Mouse (Mus musculus): ENCODE measurements around the gene Elmo3.

The Elmo3 gene

DNA sequence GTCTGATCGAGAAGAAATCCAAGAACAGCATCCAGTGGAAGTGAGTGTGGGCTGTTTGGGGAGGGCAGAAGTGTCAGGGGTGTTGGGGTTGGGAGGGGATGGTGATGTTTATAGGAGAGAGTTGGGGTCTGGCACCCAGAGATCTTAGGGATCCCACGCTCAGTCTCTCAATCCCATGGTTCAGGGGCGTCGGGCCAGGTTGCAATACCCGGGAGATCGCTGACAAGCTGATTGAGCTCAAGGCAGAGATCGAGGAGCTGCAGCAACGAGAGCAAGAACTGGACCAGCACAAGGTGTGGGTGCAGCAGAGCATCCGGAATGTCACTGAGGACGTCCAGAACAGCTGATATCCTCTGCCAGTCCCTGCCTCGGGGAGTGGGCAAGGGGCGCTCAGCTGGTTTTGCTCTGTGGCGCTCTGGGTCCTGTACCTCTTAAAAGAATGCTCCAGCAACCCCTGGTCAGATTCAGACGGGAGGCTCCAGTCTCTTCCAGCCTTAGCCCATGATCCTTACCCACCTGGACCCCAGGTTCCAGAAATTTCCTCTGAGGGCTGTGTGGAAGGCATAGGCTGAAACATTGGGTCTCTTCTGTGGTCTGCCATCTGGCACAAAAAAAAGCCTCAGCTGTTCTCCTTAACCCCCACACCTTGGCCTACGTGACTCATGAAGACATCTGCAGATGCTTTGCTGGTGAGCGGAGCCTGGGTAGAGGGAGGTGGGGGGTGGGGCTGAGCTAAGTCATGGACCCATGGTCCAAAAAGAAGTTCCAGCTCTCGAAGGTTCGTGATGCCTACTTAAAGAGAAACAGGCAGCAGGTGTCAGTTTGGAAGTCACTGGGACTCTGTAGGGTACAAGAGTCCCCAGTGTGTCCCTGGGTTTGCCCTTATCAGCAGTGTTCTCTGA is 6.8 kb upstream of the Elmo3 start:
- WGBS = 45% methylated on average over 18 of the region's 18 CpGs

DNA sequence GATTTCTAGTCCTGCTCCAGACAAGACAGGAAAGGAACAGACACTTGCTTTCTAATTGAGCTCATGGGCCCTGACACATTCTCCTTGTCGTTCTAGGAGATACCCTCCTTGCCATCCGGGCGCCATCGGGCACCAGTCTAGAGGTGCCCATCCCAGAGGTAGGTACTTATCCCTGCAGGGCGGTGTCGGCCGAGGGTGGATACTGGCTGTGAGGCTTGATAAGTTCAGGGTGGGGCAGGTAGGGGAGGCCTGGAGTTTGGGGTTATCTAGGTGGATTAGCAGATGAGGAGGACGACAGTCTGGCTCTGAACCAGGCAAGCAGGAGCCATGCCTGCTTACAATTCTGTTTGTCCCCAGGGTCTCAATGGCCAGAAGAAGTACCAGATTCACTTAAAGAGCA is 5.4 kb upstream of the Elmo3 start:
- 94% methylated on average over 8 of the region's 8 CpGs for WGBS

DNA sequence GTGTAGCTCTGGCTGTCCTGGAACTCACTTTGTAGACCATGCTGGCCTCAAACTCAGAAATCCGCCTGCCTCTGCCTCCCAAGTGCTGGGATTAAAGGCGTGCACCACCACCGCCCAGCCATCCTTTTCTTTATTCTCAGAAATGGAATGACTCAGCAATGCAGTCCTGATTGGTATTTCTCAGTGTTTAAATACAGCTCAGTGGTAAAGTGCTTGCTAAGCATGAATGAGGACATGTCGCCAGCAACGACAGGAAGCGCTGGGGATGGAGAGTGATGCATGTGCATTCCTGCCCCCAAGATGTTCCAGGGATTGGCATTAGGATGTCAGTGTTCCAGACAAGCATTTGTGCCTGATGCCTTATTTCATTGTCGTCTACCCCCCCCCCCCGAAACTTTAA is 2.0 kb upstream of the Elmo3 start:
- 50% methylated on average over 8 of the region's 8 CpGs for WGBS

DNA sequence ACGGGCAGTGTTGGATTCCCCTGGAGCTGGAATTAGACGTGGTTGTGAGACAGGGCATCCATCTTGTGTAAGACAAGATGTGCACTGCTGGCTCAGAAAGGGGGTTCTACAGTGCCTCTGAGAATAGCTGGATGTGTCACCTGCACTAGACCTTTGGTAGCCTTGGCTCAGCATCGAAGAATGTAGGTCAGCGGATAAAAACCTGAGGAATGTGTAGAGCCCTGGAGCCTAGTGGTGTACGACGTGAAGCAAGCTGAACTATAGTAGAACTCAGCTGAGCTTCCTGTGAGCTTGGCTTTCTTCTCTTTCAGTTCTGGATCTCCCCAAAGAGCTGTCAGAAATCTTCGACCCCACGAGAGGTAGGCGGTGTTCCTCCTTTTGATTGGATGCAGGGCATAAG is 1.5 kb upstream of the Elmo3 start:
- WGBS = 53% methylated on average over 9 of the region's 9 CpGs

DNA sequence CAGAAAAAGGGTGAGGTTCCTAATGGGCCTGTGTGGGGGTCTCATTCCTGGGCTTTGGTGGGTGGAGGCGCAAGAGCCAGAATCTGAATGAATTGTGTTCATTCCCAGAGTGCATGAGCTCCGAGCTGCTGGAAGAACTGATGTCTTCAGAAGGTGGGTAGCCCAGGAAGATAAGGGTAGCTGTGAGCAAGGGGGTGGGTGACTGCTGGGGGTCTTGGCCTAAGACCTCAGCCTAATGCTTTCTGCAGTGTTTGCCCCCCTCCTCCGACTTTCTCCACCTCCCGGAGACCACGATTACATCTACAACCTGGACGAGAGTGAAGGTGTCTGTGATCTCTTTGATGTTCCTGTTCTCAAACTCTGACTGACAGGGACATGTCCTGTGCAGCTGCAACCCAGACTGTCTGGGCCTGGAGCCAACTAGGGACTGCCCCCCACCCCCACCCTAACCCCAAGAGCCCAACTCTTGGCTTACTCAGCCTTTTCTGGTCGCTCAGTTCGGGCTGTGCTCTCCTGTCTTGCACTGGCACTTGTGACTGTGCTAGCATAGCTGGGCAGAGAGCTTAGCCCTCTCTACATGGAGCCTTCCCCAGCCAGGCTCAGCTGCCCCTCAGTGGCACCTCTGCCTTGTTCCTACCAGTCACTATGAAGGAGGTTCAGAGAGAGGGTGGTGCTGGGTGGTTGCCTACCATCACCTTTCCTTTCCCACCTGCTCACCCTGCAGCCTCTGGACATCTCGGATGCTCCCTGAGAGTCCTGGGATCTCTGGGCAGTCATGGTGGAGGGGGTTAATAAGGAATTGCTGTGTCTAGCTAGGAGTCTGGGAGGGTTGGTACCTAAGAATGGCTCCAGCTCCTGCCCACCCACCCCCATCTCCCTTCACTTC is 833 bp upstream of the Elmo3 start:
- WGBS = 36% methylated on average over 9 of the region's 9 CpGs

DNA sequence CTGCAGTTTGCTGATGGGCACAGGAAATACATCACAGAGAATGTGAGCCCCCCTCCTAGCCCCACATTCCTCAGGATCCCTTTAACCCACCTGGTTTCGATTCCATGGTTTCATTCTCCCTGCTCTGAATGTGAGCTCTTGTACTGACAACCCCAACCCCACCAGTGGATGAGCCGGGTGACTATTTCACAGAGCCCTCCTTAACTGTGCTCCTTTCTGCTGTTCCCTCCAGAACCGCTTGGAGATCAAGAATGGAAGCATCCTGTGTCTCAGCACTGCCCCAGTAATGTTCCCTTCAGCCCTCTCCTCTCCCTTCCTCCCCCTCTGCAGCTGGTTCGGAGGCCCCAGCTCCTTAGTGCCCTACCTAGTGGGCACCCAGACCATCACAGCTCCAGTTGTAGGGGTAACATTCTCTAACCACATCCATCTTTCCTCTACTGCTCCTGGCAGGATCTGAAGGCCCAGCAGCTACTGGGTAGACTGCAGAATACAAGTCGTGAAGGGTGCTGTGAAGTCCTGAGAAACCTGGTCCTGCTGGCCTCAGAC is 818 bp downstream of the Elmo3 start:
- WGBS = 48% methylated on average over 5 of the region's 5 CpGs

DNA sequence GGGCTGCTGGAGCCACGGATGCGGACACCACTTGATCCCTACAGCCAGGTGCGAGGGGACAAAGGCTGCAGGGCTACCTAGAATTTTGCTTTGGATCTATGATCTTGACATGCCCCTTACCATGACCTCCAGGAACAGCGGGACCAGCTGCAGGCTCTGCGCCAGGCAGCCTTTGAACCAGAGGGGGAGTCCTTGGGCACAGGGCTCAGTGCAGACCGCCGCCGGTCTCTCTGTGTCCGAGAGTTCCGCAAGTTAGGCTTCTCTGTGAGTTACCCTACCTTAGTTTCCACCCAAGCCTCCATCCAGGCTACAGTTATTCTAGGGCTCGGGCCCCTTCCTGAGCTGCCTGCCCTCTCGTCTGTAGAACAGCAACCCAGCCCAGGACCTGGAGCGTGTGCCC is 2.3 kb downstream of the Elmo3 start:
- 95% methylated on average over 13 of the region's 13 CpGs for WGBS

DNA sequence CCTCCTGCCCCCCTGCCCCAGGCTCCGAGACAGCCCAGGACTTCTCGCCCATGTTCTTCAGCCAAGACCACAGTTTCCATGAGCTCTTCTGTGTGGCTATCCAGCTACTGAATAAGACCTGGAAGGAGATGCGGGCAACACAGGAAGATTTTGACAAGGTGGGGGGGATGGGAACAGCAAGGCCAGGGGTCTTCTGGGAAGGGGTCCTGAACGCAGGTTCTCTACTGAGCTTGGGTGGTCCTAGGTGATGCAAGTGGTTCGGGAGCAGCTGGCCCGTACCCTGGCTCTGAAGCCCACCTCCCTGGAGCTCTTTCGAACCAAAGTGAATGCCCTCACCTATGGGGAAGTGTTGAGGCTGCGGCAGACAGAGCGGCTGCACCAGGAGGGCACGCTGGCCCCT is 3.0 kb downstream of the Elmo3 start:
- 95% methylated on average over 10 of the region's 10 CpGs for WGBS

DNA sequence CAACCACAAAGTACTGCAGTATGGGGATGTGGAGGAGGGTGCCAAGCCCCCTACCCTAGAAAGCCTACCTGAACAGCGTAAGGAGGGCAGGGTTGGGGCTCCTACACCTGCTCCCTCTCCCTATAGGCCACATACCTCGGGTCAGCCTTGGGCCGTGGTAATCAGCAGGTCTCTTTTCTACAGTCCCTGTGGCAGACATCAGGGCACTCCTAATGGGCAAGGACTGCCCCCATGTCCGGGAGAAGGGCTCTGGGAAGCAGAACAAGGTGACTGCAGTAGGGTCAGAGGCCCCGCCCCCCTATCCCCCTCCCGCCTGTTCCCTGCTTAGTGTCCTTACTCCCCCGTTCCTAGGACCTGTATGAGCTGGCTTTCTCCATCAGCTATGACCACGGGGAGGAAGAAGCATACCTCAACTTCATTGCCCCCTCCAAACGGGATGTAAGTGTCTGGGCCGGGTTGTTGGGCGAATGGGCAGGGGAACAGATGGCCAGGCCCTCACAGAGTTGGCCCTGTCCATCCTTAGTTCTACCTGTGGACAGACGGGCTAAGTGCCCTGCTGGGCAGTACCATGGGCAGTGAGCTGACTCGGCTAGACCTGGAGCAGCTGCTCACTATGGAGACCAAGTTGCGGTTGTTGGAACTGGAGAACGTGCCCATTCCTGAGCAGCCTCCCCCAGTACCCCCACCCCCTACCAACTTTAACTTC is 3.9 kb downstream of the Elmo3 start:
- 80% methylated on average over 15 of the region's 15 CpGs for WGBS

DNA sequence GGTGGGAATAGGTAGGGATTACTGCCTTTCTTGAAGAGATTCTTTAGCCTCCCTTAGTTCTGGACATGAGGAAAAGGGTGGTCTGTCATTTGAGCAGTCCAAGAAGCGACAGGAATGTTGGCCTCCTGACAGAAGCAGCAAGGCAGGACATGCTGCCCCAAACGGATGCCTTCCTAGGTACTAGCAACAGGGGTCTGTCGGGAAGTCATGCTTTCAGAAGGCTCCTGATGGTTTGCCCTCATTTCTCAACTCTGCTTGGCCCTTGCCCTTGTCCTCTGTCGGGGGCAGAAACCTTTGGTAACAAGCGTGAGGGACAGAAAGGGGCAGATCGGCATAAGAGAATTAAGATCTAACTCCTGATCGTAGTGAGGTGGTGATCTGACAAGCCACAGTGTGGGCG is 4.7 kb downstream of the Elmo3 start:
- WGBS = 85% methylated on average over 8 of the region's 8 CpGs

DNA sequence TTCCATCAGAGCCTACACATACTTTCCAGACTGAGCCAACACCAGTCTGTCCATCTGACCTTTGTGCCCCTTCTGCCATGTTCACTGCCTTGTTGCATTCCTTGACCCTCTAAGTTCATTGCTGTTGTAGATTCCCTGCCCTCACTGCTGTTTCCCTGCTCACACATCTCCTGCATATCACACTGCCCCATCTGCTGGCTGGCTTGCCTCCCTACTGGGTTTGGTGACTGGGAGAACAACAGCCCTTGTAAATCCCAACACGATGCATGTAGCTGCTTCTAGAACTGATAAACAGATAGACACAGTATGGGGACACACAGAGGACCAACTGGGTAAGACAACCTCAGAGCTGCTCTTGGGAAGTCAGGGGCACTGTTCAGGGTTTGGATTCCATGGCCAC is 6.3 kb downstream of the Elmo3 start:
- WGBS = 41% methylated on average over 1 of the region's 1 CpGs

DNA sequence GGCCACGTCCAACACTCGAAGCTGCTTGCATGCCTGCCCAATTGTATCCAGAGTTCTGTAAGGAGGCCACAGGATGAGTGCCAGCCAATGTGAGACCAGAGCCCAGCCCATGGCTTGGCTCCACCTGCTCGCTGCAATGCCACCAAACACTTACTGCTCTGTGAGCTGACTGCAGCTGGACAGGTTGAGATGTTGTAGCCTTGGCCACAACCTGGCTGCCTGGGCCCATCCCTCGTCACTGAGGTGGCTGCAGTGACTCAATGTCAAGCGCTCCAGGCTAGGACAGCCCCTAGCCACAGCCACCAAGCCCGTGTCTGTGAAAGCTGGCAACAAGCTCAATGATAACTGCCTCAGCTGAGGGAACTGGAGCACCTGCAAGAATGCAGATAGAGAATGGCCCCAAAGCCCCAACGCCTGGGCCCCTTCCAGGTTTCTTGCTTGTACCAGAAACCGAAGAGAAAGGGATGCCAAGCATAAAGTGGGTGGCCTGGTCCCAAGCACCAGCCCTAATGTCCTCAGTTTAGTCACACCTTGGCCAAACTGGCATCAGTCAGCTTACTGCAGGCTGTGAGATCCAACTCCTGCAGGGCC is 7.6 kb downstream of the Elmo3 start:
- 81% methylated on average over 8 of the region's 8 CpGs for WGBS

DNA sequence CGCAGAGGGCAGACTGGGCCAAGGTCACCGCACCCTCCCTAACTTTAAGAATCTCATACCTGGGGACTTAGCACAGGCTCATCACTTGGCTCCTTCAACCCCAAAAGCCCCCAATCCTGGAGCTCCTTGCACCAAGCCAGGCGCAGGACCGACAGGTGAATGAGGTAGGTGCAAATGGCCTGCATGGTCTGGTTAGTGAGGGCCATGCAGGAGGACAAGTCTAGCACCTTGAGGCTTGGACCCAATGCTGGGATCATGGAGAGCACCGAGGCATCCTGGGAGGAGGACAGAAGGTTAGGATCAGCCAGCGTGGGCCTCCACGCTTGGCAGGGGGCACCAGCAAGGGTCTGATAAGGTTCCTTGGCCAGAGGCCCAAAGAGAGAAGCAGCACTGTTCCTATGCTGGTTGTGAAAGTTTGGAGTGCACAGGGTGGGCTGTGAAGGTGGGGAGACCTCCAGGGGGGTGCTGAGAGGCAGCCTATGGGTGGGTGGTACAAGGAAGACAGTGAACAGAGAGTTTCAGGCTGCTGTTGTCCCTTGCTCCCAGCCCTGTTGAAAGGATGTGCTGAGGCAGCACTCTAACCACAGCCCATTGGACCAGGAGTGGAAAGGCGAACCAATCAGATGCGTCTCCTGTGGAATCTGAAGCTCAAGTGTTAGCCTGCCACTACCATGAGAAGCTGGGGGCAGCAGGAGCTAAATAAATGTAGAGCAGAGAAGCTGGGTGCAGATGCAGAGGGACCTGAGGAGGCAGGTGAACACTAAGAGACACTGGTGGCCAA is 8.4 kb downstream of the Elmo3 start:
- WGBS = 86% methylated on average over 9 of the region's 9 CpGs

DNA sequence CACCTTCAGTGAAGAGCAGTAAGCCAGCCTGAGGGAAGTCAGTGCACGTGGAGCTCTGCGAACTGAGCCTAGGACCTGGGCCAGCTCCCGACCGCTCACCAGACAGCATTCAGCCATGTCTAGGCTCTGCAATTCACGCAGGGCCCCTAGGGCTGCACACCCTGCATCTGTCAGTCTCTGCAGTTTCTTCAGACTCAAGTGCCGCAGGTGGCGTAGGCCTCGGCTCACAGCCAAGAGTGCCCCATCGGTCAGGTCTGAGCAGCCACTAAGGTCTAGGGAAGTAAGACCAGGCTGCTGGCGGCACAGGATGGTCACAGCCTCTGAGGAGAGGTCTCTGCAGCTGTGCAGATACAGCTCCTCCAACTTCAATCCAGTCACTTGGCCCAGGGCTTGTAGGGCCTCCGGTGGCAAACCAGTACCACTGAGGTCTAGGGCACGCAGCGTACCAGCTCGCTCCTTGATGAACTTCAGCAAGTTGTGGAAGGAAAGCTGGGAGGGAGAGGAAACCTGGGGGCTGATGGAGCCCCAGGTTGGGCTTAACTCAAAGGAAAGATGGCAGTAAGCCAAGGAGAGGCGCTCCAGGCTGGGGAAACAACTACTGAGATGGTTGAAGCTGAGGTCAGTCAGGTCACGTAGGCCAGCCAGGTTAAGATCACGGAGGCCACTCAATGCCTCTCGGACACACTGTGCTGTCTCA is 9.8 kb downstream of the Elmo3 start:
- 92% methylated on average over 18 of the region's 18 CpGs for WGBS

DNA sequence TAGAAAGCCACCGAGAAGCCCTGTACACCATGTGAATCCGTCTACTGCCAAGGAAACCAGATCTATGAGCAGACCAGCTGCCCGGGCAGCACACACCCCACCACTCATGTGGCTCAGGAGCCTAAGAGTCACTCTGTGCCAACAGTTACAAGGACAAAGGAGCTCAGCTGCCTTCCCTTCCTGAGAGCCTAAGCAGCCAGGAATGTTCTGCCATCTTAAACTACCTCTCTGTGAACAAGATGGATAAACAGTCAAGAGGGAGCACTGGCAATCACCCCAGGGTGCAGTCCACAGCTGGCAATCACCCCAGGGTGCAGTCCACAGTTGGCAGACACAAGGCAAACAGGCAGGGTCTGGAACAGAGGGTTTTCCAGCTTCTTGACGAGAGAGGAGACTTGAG is 12.5 kb downstream of the Elmo3 start:
- WGBS = 54% methylated on average over 4 of the region's 4 CpGs

DNA sequence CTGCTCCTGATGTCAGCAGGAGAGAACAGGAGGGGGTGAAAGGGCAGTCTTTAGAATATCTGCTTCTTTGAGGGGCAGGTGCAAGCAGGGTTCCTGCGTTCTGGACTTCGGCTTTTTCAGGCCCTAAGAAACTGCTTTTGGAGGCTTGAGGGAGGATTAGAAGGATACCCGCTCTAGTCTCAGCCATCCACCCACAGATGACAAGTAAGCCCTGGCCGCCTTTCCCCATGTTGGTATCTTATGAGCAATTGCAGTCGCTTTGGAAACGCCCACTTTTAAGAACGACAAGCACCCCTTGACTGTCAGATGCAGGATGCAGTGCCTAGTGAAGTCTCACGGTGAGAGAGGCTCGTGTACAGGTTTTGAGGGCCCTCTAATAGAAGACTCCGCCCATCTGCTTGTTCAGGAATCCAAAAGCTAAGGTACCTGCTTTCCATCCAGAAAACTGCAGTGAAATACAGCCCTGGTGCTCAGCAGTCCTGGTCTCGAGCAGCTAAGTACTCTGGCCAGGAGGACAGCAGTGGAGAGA is 13.3 kb downstream of the Elmo3 start:
- WGBS = 64% methylated on average over 11 of the region's 11 CpGs

DNA sequence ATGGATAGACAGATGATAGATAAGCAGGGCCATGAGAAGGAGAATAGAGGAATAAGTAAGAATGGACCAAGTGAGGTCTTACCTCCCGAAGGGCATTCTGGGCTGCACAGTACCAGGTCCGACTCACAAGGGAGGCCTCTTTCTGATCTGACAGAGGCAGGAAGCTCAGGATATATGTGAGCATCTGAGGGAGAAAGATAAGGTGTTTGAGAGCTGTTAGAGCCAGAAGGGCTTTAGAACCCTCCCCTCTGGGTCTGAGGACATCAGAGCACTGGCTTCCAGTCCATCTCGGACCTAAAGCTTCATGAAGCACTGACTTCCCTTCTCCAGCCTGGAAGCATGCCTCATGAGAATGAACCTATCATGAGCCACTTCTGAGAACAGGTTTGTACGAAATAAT is 17.8 kb downstream of the Elmo3 start:
- 85% methylated on average over 4 of the region's 4 CpGs for WGBS

DNA sequence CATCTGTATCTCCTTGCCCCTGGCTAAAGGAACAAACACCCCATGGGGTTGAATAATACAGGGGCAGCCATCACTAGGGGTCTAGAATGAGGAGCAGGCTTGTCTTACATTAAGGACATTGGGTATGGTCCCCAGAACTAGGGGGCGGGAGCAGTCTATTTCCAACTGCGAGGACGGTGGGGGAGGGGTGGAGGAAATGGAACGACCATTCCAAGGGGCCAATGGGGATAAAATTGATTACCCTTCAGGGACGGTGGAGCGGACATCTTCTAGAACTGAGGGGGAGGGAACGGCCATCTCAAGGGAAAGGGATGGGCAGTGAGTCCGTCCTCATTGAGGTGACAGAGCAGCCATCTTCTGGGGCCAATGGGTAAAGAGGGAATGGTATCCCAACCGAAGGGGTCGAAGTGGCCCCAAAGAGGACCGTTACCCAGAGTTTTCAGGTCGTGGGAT is 20.3 kb downstream of the Elmo3 start:
- WGBS = 0% methylated on average over 12 of the region's 12 CpGs

DNA sequence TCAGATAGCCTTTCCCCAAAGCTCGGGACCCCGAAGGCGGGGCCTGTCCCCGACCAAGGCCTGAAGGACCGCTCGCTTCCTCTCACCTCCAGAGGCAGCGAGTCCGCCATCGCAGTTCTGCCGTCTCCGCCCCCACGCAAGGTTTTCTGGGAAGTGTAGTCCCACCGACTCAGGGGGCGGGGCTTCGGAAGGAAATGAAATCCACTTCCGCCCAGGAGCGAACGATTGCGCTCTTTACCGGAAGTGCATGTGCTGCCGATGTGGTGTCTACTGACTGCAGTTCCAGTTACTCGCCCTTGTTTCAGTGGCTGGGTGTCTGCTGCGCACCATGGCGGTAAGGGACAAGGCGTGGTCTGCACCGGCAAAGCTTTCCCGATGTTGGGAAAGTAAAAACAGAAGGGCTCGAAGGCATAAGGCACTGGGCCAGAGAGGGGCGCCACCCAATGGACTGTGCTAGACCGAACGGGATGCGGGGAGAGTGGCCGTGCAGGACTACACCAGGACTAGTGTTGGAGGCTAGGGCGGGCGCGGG is 20.8 kb downstream of the Elmo3 start, which contains the start of the genes Lrrc29 and Tmem208:
TSS of gene Lrrc29 (minus strand) at position 138 of the 532 bp plus-strand sequence.
TSS of gene Tmem208 (plus strand) at position 214 of the 532 bp plus-strand sequence.
- under 1% methylated on average over 36 of the region's 36 CpGs for WGBS

Measured in cerebral cortex, adult 2 months (tissue).